Mouse (Mus musculus): ENCODE measurements around the gene Prdx5. TPM values are rescaled to one million over a fixed set of nuclear protein-coding genes. Genes with fewer than 3 reads are reported as not detected.

Gene Prdx5
- total RNA-seq, 1 experiment, result 51.6 TPM

- TF ChIP-seq ZNF384 (IDR thresholded peaks at IDR 0.05; ENCODE audit: low read depth, low read length) (no peak), ZC3H11A (IDR thresholded peaks at IDR 0.05; ENCODE audit: borderline replicate concordance, low read depth, low read length) (no peak), CHD2 (IDR thresholded peaks at IDR 0.05; ENCODE audit: low read depth, low read length) (no peak), HCFC1 (IDR thresholded peaks at IDR 0.05; ENCODE audit: borderline replicate concordance, insufficient read depth, low read length) (no peak), MAFK (IDR thresholded peaks at IDR 0.05; ENCODE audit: insufficient read depth, low read depth, low read length) (no peak)
- in situ Hi-C loops (cut with MboI; ENCODE audit: low sequenced_read_pairs in 2 of 2, unreplicated experiment in 2 of 2), result no loop called here
- Histone ChIP-seq H3K27ac (ENCODE audit: insufficient read depth, low read depth, low read length, poor library complexity, severe bottlenecking) (peak overlapping the region; percentile 91; the same call in 1 of the 2 replicates), H3K4me1 (ENCODE audit: control insufficient read depth in 2 of 2, insufficient read depth in 2 of 2, low read length in 2 of 2, poor library complexity in 1 of 2) (peaks cover 0 to 23% of the 10 kb centered on the region in 2 experiments; a peak in 3 of 4 replicates), H3K4me3 (ENCODE audit: insufficient read depth in 1 of 2, low read depth in 1 of 2, low read length in 2 of 2, poor library complexity in 1 of 2, severe bottlenecking in 1 of 2) (peak overlapping the region; percentile 80; a peak in 3 of 4 replicates), H3K9me3 (ENCODE audit: control insufficient read depth, insufficient read depth, low read depth, low read length) (no peaks in the 10 kb centered on the region), H3K36me3 (ENCODE audit: control insufficient read depth, insufficient read depth, low read length, poor library complexity, severe bottlenecking) (peaks cover 34% of the 10 kb centered on the region), H3K9ac (ENCODE audit: insufficient read depth, low read depth, low read length, poor library complexity, severe bottlenecking) (peak overlapping the region; percentile 82; the same call in 1 of the 2 replicates)
- DNase-seq (ENCODE audit: low read depth, low spot score), result no peak
Observed at GRCm38 (mm10) chr19:6952712-6953037, 42.8 kb upstream of the Prdx5 start.

GRCm38 (mm10) chr19:6951994-6952711 lies 42.2 kb upstream of the Prdx5 start:
- Histone ChIP-seq H3K4me1 (ENCODE audit: control insufficient read depth in 2 of 2, insufficient read depth in 2 of 2, low read length in 2 of 2, poor library complexity in 1 of 2) (peaks cover 0 to 24% of the 10 kb centered on the region in 2 experiments; a peak in 3 of 4 replicates), H3K4me3 (ENCODE audit: insufficient read depth in 1 of 2, low read depth in 1 of 2, low read length in 2 of 2, poor library complexity in 1 of 2, severe bottlenecking in 1 of 2) (peak overlapping the region; percentile 80), H3K9ac (ENCODE audit: insufficient read depth, low read depth, low read length, poor library complexity, severe bottlenecking) (peak overlapping the region; percentile 82), H3K36me3 (ENCODE audit: control insufficient read depth, insufficient read depth, low read length, poor library complexity, severe bottlenecking) (peaks cover 29% of the 10 kb centered on the region), H3K27ac (ENCODE audit: insufficient read depth, low read depth, low read length, poor library complexity, severe bottlenecking) (peak overlapping the region; percentile 91), H3K9me3 (ENCODE audit: control insufficient read depth, insufficient read depth, low read depth, low read length) (no peaks in the 10 kb centered on the region)
- in situ Hi-C loops (cut with MboI; ENCODE audit: low sequenced_read_pairs in 2 of 2, unreplicated experiment in 2 of 2), result no loop called here
- DNase-seq (ENCODE audit: low read depth, low spot score), result no peak
- TF ChIP-seq ZC3H11A (IDR thresholded peaks at IDR 0.05; ENCODE audit: borderline replicate concordance, low read depth, low read length) (no peak), CHD2 (IDR thresholded peaks at IDR 0.05; ENCODE audit: low read depth, low read length) (no peak)

GRCm38 (mm10) chr19:6951381-6951968 lies 41.6 kb upstream of the Prdx5 start:
- H3K9ac ChIP-seq (ENCODE audit: insufficient read depth, low read depth, low read length, poor library complexity, severe bottlenecking), result peak overlapping the region; percentile 82
- H3K9me3 ChIP-seq (ENCODE audit: control insufficient read depth, insufficient read depth, low read depth, low read length), result no peaks in the 10 kb centered on the region
- peak overlapping the region; percentile 80 for H3K4me3 ChIP-seq (ENCODE audit: insufficient read depth in 1 of 2, low read depth in 1 of 2, low read length in 2 of 2, poor library complexity in 1 of 2, severe bottlenecking in 1 of 2)
- peak; percentile 87 for TF ChIP-seq HCFC1 (IDR thresholded peaks at IDR 0.05; ENCODE audit: borderline replicate concordance, insufficient read depth, low read length)
- TF ChIP-seq MAFK (IDR thresholded peaks at IDR 0.05; ENCODE audit: insufficient read depth, low read depth, low read length), result no peak
- no peak for TF ChIP-seq ZC3H11A (IDR thresholded peaks at IDR 0.05; ENCODE audit: borderline replicate concordance, low read depth, low read length)
- no peak for TF ChIP-seq CHD2 (IDR thresholded peaks at IDR 0.05; ENCODE audit: low read depth, low read length)
- TF ChIP-seq ZNF384 (IDR thresholded peaks at IDR 0.05; ENCODE audit: low read depth, low read length), result peak; percentile 96
- peak; percentile 80 for DNase-seq (ENCODE audit: low read depth, low spot score)
- peaks cover 0 to 25% of the 10 kb centered on the region in 2 experiments; a peak in 3 of 4 replicates for H3K4me1 ChIP-seq (ENCODE audit: control insufficient read depth in 2 of 2, insufficient read depth in 2 of 2, low read length in 2 of 2, poor library complexity in 1 of 2)
- H3K27ac ChIP-seq (ENCODE audit: insufficient read depth, low read depth, low read length, poor library complexity, severe bottlenecking), result peak overlapping the region; percentile 91
- peaks cover 22% of the 10 kb centered on the region for H3K36me3 ChIP-seq (ENCODE audit: control insufficient read depth, insufficient read depth, low read length, poor library complexity, severe bottlenecking)
- in situ Hi-C loops (cut with MboI; ENCODE audit: low sequenced_read_pairs in 2 of 2, unreplicated experiment in 2 of 2), result no loop called here

GRCm38 (mm10) chr19:6950613-6951153 lies 40.8 kb upstream of the Prdx5 start:
- H3K4me1 ChIP-seq (ENCODE audit: control insufficient read depth in 2 of 2, insufficient read depth in 2 of 2, low read length in 2 of 2, poor library complexity in 1 of 2), result peaks cover 0 to 22% of the 10 kb centered on the region in 2 experiments; a peak in 3 of 4 replicates
- H3K27ac ChIP-seq (ENCODE audit: insufficient read depth, low read depth, low read length, poor library complexity, severe bottlenecking), result peak overlapping the region; percentile 79; the same call in 1 of the 2 replicates
- peak overlapping the region; percentile 80 for H3K4me3 ChIP-seq (ENCODE audit: insufficient read depth in 1 of 2, low read depth in 1 of 2, low read length in 2 of 2, poor library complexity in 1 of 2, severe bottlenecking in 1 of 2)
- DNase-seq (ENCODE audit: low read depth, low spot score), result no peak
- H3K36me3 ChIP-seq (ENCODE audit: control insufficient read depth, insufficient read depth, low read length, poor library complexity, severe bottlenecking), result peaks cover 18% of the 10 kb centered on the region
- peak overlapping the region; percentile 81 for H3K9ac ChIP-seq (ENCODE audit: insufficient read depth, low read depth, low read length, poor library complexity, severe bottlenecking)
- in situ Hi-C loops (cut with MboI; ENCODE audit: low sequenced_read_pairs in 2 of 2, unreplicated experiment in 2 of 2), result no loop called here
- no peak for TF ChIP-seq ZC3H11A (IDR thresholded peaks at IDR 0.05; ENCODE audit: borderline replicate concordance, low read depth, low read length)
- peak; percentile 85 for TF ChIP-seq HCFC1 (IDR thresholded peaks at IDR 0.05; ENCODE audit: borderline replicate concordance, insufficient read depth, low read length)
- no peak for TF ChIP-seq ZNF384 (IDR thresholded peaks at IDR 0.05; ENCODE audit: low read depth, low read length)
- no peak for TF ChIP-seq MAFK (IDR thresholded peaks at IDR 0.05; ENCODE audit: insufficient read depth, low read depth, low read length)
- TF ChIP-seq CHD2 (IDR thresholded peaks at IDR 0.05; ENCODE audit: low read depth, low read length), result no peak
- no peaks in the 10 kb centered on the region for H3K9me3 ChIP-seq (ENCODE audit: control insufficient read depth, insufficient read depth, low read depth, low read length)
